Mouse (Mus musculus): ENCODE measurements around the gene Lrig2.
"Not testable (repeated sequence)": the region's sequence is repeated elsewhere in the genome, so short reads cannot be mapped to it uniquely, and the experiment has no call there.

Gene Lrig2

DNA sequence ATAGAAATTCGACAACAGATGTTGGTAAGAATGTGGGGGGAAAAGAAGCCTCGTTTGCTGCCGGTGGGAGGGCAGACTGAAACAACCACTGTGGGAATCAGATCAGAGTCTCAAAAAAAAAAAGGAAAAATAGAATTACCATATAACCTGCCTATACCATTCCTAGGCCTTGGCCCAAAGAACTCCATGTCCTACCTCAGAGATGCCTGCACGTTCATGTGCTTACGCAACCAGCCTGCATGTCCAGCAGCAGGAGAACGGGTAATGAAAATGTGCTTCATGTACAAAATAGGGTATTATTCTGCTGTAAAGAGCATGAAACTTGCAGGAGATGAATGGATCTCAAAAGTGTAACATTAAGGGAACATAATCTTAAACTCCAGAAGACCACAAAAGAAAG, 79.1 kb downstream of the Lrig2 start:
- DNase-seq (ENCODE audit: low spot score in 2 of 2): no peak

DNA sequence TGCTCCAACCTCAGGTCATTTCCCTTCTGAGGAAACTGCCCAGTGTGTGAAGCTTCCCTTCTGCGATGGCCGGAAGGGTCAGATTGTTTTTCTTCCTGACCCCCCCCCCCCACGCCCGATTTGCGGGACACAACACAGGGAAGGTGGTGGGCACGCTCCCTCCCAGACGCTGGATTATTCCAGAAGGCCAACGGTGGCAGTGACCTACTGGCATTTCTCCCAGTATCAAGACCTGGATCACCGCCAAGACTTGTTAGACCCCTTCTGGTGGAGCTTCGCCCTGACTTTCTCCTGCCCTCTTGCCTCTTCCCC, 79.9 kb downstream of the Lrig2 start:
- peak; percentile 26 to 60 for DNase-seq (ENCODE audit: low spot score in 2 of 2)

DNA sequence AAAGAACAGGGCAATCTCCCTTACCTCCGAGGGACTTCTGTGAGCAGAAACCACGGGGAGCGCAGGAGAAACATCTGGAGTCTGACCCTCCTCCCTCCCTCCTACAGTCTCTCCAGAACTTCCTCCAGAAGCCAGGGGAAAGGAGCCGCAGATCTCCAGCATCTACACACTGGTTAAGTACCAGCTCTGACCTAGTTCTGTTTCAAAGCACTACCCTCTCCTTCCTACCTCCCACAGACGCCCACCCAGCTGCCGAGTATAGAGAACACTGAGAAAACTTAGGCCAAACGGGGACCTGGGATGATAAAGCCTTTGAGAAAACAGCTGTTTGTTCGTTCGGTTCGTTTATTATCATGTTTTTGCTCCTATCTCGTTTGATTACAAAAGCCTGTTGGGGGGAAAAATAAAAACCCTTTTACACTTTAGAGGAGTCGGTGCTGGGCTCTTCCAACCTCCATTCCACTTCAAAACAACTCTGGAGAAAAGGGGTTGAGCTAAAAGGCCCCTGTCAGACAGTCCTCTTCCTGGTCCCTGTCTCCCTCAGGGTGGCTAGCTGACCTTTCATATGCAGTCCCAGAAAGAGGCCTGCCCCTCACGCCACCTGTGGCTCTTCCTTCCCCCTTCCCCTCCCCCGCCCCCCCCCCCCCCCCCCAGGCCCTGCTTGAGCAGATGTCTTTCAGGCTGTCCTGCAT, 80.4 kb downstream of the Lrig2 start:
- DNase-seq (ENCODE audit: low spot score in 2 of 2): peak; percentile 28 to 35

GRCm38 (mm10) chr3:104427354-104427753, 84.4 kb downstream of the Lrig2 start:
- not testable (repeated sequence) for DNase-seq (ENCODE audit: low spot score in 2 of 2)

GRCm38 (mm10) chr3:104424346-104424745, 87.4 kb downstream of the Lrig2 start:
- DNase-seq (ENCODE audit: low spot score in 2 of 2): no peak

DNA sequence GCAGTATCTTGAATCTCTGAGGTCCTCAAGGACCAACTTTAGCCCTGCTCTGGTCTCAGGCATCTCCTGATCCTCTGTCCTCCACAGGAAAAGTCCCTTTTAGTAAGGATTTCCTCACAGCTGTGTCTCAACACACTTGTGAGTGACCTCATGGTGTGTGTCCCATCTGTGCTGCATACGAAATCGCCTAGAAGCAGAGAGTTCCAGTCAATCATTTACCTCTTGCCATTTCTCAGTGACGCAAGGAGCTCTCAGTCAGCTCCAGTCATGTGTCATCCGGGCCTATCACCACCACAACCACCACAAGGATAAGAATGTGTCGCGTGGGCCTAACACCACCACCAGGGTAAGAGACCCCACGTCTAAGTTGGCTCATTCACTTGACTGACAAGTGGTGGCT, 90.8 kb downstream of the Lrig2 start:
- no peak for DNase-seq (ENCODE audit: low spot score in 2 of 2)

GRCm38 (mm10) chr3:104419990-104420389, 91.7 kb downstream of the Lrig2 start:
- no peak for DNase-seq (ENCODE audit: low spot score in 2 of 2)

GRCm38 (mm10) chr3:104416806-104417205, 94.9 kb downstream of the Lrig2 start:
- no peak for DNase-seq (ENCODE audit: low spot score in 2 of 2)

DNA sequence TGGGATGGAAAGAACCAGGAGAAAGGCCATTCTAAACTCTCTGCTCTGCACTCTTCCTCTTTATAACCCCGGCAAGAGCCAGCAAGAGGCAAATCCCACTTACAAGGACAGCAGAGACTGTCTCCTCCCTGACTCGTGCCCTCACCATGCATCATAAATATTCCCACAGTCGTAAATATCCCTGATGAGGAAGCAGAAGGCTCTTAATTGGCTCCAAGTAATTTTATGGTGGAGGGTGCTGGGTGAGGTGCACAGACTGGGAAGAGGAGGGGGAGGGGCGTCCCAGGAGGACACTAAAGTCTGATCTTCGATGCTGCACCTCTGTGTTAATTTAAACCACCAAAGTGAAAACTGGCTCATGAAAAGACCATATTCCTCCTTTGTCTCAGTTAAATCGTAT, 99.2 kb downstream of the Lrig2 start:
- no peak for DNase-seq (ENCODE audit: low spot score in 2 of 2)

DNA sequence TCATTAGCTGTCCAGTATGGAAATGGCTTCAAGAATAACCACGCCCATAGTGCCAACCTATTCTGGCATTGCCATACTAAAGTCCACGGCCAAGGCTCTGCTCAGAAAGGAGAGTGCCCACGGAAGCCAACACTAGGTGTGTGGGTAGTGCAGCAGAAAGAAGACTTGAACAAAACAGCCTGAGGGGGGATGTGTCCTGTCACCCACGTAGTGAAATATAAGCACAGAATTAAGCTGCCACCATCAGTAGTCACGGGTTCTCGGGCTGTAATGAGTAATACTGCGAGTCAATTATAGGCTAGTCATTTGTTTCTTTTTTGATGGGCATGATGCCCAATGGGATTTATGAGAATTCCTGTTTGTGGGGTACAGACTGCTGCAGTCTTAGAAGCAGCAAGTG, 104.2 kb downstream of the Lrig2 start:
- no peak for DNase-seq (ENCODE audit: low spot score in 2 of 2)

DNA sequence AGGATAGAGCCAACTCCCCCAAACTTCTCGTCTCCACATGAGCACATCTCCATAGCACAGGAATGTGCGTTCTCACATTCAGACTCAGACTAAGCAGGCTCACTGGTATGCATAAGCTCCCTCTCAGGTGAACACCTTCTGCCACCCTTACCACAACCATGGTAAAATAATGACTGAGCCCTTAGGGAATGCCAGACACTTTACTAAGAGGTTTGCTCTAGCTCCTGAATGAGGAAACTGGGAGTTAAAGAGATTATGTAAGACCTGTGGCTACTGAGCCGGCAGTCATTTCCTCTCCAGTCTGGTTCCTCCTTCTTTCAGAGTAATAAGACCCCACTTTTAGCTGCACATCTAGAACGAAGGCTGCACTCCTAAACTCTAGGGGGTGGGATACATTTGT, 108.1 kb downstream of the Lrig2 start:
- DNase-seq (ENCODE audit: low spot score in 2 of 2): no peak

GRCm38 (mm10) chr3:104401176-104401575, 110.5 kb downstream of the Lrig2 start:
- no peak for DNase-seq (ENCODE audit: low spot score in 2 of 2)

- no peak for DNase-seq (ENCODE audit: low spot score in 2 of 2)
Measured at GRCm38 (mm10) chr3:104400126-104400525, 111.6 kb downstream of the Lrig2 start.

DNA sequence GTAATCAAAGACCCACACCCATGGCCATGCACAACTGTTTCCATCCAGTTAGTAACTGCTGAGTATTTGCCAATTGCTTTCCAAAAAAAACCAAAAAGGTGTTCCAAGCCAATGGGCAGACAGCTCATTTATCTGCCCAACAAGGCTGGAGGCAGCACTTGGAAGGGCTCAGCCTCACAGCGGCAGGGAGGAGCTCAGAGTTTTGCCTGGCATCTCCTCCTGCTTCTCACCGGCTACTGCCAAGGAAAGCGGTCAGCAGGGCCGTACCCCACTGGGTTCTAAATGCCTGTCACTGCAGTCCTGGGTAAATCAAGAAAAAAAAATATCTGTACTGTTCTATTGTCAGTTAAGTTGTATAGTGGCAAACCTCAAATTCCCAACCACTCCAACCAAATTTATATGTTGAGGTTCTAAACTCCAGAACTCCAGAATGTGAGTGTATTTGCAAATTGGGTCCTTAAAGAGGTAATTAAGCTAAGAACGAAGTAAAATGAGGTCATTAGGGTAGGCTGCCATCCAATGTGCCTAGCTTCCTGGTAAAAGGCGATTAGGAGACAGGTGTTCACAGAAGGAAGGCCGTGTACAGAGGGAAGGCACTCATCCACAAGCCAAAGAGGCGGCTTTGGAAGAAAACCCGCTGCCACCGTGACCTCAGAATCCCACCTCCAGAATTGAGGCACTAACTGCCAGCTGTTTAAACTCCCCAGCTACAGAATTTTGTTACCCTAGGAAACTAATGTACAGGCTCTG, 112.2 kb downstream of the Lrig2 start:
- no peak for DNase-seq (ENCODE audit: low spot score in 2 of 2)

GRCm38 (mm10) chr3:104397316-104397715, 114.4 kb downstream of the Lrig2 start:
- DNase-seq (ENCODE audit: low spot score in 2 of 2): no peak

DNA sequence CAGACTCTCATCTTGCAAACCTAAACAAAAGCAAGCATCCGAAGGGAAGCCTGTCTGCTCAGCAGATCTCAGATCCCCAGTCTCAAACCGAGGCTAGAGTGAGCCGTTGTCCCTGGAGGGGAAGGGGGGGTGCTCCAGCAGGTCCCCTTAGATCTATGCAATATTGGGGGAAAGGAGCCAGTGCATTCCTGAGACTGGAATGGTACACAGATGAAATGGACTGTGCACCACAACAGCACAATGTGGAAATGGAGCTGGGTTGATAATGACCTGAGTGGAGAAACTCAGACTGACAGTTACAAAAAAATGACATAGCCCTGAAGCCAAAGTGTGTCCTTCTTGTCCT, 115.0 kb downstream of the Lrig2 start:
- no peak for DNase-seq (ENCODE audit: low spot score in 2 of 2)

DNA sequence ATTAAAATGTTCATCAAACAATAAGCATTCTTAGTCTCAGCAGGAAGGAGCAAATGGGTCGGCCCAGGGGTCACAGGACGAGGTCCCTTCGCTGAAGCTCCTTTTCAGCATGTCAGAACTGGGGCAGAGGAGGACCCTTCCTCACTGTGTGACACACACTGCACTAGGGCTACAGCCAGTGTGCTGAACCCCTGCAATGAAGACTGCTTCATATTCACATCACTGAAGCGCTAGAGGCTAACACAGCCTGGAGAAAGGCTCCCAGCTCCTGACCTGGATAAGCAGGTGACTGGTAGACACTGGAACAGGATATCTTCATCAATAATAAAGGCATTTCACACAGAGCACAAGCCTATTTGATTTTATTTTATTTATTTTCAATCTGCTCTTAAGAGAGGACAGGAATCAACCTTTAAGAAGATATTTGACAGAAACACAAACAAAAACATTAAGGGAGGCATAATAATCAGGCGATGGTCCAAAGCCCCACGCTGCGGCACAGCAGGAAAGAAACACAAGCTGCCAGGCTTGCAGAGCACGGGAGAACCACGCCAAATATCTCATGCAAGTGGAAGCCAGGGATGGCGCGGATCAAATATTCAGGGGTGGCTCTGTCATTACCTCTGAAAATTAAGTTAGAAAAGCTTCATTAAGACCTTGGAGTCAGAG, 115.5 kb downstream of the Lrig2 start:
- no peak for DNase-seq (ENCODE audit: low spot score in 2 of 2)

DNA sequence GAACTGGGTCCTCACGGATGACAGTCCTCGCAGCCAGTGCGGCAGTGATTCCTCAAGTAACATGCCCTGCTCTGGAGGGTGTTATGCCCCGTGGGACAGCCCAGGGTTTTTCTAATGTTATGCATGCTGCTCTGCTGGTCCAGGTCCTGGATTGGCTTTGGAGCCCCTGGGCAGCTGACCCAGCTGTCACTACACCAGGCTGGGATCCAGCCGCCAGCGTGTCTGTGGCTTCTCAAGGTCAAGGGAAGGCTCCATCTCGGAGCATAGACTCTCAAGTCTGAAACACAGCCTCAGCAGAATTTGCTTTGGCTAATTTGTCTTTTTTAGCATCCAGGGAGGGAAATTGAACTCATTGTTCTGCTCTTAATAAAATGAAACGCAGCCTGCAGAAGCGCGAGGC, 121.6 kb downstream of the Lrig2 start:
- DNase-seq (ENCODE audit: low spot score in 2 of 2): peak; percentile 20 to 45

GRCm38 (mm10) chr3:104389449-104389848, 122.3 kb downstream of the Lrig2 start:
- DNase-seq (ENCODE audit: low spot score in 2 of 2): no peak

GRCm38 (mm10) chr3:104385587-104385986, 126.1 kb downstream of the Lrig2 start:
- peak; percentile 74 to 85 for DNase-seq (ENCODE audit: low spot score in 2 of 2)

DNA sequence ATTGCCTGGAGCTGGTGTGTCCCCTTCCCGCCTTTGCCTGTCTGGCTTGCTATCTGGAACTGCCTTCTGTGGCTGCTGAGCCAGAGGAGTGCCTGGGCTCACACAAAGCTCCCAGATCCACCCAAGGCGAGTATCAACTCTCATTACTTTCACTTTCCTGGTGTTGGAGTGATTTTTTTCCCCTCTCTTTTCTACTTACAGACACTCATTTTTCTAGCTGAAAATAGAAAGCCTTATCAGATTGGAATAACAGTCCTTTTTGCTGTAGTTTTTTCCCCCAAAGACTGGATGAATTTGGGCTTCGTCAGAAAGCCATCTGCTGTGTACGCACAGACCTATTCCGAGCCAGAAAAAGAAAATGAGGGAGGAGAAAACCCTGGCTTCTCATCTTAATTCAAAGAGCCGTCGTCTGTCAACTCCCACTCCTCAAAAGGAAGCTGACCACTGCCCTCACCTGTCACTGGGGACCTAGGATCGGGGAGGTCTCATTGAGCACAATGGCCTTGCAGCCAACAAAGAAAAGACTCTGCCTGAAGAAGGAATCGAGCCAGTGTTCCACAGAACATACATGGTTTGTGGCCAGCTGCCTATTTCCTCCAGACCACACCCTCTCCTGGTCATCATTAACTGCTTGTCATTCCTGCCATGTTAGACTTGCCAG, 127.9 kb downstream of the Lrig2 start:
- peak; percentile 54 to 63 for DNase-seq (ENCODE audit: low spot score in 2 of 2)

DNA sequence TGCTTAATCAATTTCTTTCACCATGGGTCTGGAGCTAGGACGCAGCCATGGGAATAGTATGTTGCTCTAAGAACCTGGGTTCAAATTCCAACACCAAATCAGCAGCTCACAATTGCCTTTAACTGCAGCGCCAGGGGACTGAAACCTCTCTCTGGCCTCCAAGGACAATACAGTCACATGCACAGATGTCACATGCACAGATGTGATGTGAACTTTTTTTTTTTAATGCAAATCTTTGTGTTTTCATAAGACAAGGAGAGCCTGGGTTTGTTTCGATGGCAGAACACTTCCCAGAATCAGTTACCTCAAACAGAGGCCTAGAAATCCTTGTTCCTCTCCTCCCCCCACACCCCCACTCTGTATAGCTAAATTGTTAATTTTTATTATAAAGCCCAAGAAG, 133.5 kb downstream of the Lrig2 start:
- DNase-seq (ENCODE audit: low spot score in 2 of 2): no peak

DNA sequence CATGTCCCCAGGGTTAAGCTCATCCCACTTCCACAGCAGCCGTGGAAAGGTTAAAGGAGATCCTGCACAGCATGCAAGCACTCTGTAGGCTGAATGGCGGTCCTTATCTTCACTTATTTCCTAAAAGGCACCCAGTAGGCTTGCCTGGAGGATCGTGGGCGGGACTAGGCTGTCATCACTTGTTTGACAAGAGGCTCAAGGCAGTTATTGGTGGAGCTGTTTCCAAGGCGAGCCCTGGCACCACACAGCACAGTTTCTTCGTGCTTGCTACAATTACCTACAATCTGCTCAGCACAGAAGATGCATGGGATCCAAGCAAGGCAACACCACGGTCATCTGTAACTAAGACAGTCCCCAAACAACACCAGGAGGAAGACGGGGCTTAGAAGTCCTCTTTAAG, 137.8 kb downstream of the Lrig2 start:
- peak; percentile 26 to 35 for DNase-seq (ENCODE audit: low spot score in 2 of 2)
